Mouse (Mus musculus): ENCODE results near the gene Irf7.

DNA sequence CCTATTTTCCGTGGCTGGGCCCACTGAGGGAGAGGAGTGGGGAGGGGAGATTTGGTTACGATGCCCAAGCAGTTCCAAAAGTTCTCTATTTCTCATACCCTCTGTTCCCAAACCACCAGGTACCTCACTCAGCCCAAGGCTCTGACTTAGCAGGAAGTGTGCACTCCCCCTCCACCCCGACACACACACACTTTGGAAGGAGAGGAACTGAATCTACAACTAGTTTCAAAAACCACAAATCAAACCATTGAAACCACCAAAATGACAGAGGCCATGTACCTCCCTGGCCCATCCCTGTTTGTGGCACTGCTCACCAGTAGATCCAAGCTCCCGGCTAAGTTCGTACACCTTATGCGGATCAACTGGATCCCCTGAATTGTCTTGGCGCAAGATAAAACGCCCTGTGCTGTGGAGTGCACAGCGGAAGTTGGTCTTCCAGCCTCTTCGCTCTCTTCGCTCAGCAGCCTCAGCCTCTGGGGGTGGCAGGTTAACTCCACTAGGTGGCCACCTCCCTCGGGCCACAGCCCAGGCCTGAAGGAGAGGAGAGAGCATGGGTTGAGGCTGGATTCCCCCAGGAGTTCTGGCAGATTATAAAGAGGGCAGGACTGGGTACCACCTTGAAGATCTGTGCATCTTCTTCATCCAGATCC is 1.4 kb downstream of the Irf7 start:
- TF ChIP-seq CTCF (IDR thresholded peaks at IDR 0.05; ENCODE audit: borderline replicate concordance, insufficient read depth, low read depth, low read length) (peak; percentile 52), POLR2A (IDR thresholded peaks at IDR 0.05; ENCODE audit: borderline replicate concordance, insufficient read depth, low read length) (no peak)

Measured in cerebellum, adult 2 months (tissue).